Mouse (Mus musculus) kidney, postnatal 0 days (tissue): ENCODE data around the gene Klf8. TPM values are rescaled to one million over a fixed set of nuclear protein-coding genes. Genes with fewer than 3 reads are reported as not detected.
"Not testable (repeated sequence)": the region's sequence is repeated elsewhere in the genome, so short reads cannot be mapped to it uniquely, and the experiment has no call there.

Experiments used
- ATAC-seq: fragments of 200-750 bp; cut with Nextera tagmentation; replicated peaks from 2 replicates; pipeline ENCODE4 v1.8.0; 2017; ENCODE audit warnings: low read depth, moderate number of reproducible peaks, moderate TSS enrichment, moderate library complexity; ENCODE audit not compliant: low FRiP score
- DNase-seq: peaks from one replicate; pipeline ENCODE4 v3.0.0-alpha.2; 2016; ENCODE audit warnings: low spot score
- H3K27ac ChIP-seq: fragments of 300-500 bp; sonication (generic); 2 replicates; pipeline ENCODE4 v1.5.1; 2014; ENCODE audit warnings: mild to moderate bottlenecking
- H3K27me3 ChIP-seq: fragments of 300-500 bp; sonication (generic); 2 replicates; pipeline ENCODE4 v1.6.1; 2014; ENCODE audit warnings: low read length, mixed read lengths; ENCODE audit not compliant: insufficient read depth
- H3K36me3 ChIP-seq: fragments of 300-500 bp; sonication (generic); 2 replicates; pipeline ENCODE4 v1.6.1; 2014; ENCODE audit warnings: low read length, mixed read lengths; ENCODE audit not compliant: insufficient read depth
- H3K4me1 ChIP-seq: fragments of 300-500 bp; sonication (generic); replicated peaks from 2 replicates; pipeline ENCODE4 v1.6.1; 2014; ENCODE audit warnings: antibody characterized with exemption, low read length, mixed read lengths; ENCODE audit not compliant: insufficient read depth
- H3K4me2 ChIP-seq: fragments of 300-500 bp; sonication (generic); 2 replicates; pipeline ENCODE4 v1.6.1; 2014; ENCODE audit warnings: mild to moderate bottlenecking, low read length, moderate library complexity, mixed read lengths
- H3K4me3 ChIP-seq: fragments of 300-500 bp; sonication (generic); replicated peaks from 2 replicates; pipeline ENCODE4 v1.5.1; 2014; ENCODE audit warnings: low read depth, low read length
- H3K9ac ChIP-seq: fragments of 300-500 bp; sonication (generic); 2 replicates; pipeline ENCODE4 v1.6.1; 2014; ENCODE audit warnings: low read depth, low read length
- H3K9me3 ChIP-seq: fragments of 300-500 bp; sonication (generic); replicated peaks from 2 replicates; pipeline ENCODE4 v1.6.1; 2016; ENCODE audit warnings: low read length, inconsistent platforms, mixed read lengths
- CTCF ChIP-seq: IDR thresholded peaks from 2 replicates; pipeline ENCODE4 v1.5.1; 2016; ENCODE audit warnings: antibody characterized with exemption, low read depth, mild to moderate bottlenecking, moderate library complexity
- WGBS: fragments of 180-500 bp; shearing (Covaris S2); extraction: QIAGEN DNeasy Blood & Tissue Kit; methylation state at CpG from one replicate; pipeline ENCODE4 v1.1.7; 2014; 5-methylcytosine and 5-hydroxymethylcytosine counted together
- polyA plus RNA-seq: library from polyadenylated mRNA; unstranded; fragments of >200 nt; fragmentation: Nextera tagmentation; extraction: Ambion mirVana; gene quantifications from 2 replicates; pipeline ENCODE4 v1.2.1, GENCODE M21; 2015

Klf8 gene
- polyA plus RNA-seq, result 0.30 and 0.38 TPM in 2 replicates

DNA sequence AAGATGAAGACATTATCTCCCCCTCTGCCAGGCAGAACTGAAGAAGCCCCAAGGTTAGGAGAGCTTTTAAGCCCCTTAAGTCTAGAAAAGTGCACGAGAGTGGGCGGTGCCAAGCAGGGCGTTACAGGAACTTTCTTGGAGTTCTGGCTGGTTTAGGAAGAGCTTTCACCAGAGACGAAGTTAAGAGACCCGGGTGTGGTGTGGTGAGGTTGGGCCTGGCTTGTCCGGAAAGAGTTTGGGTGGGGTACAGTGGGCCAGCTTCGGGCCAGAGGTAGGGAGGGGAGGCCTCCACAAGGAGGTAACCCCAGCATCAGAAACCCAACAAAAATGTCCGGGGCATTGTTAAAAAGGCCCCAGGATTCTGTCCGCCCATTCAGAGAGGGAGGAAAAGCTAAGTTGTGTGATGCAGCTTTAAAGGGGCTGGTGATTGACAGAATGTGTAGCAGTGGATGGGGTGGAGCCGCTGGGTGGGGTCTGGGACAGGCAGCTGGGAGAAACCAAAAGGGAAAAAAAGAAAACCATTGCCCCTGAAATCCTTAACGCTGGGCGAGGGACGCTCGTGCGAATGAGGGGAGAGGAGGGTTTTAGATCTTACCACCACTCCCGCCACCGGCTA lies at the start of gene Klf8:
TSS of gene Klf8 (plus strand) at position 163 of the 616 bp plus-strand sequence.
- ATAC-seq (no peak; the same call in 1 of the 2 replicates), DNase-seq (peak; percentile 4)
- no peaks in the 10 kb centered on the region for H3K36me3 ChIP-seq
- no peak for TF ChIP-seq CTCF
- no peak within 1 kb of the TSS for H3K27ac ChIP-seq
- 28% methylated on average over 17 of the region's 17 CpGs for WGBS
- peak within 1 kb of the TSS; percentile 71 for H3K4me2 ChIP-seq
- no peaks in the 10 kb centered on the region for H3K27me3 ChIP-seq
- H3K4me3 ChIP-seq, result peak within 1 kb of the TSS; percentile 53
- H3K9me3 ChIP-seq, result no peaks in the 10 kb centered on the region
- H3K9ac ChIP-seq, result peak within 1 kb of the TSS; percentile 35; the same call in 1 of the 2 replicates
- H3K4me1 ChIP-seq, result no peaks in the 10 kb centered on the region

GRCm38 (mm10) chrX:153199185-153199584 lies 38.1 kb upstream of the Klf8 start:
- not testable (repeated sequence) for H3K9me3 ChIP-seq
- WGBS, result 78% methylated on average over 2 of the region's 2 CpGs

GRCm38 (mm10) chrX:153211101-153211500 lies 26.2 kb upstream of the Klf8 start:
- no peak for DNase-seq
- no peak for TF ChIP-seq CTCF
- Histone ChIP-seq H3K9ac (no peak overlapping the region), H3K27me3 (no peaks in the 10 kb centered on the region), H3K27ac (no peak overlapping the region), H3K9me3 (no peaks in the 10 kb centered on the region), H3K4me3 (no peak overlapping the region), H3K36me3 (no peaks in the 10 kb centered on the region), H3K4me1 (no peaks in the 10 kb centered on the region), H3K4me2 (no peak overlapping the region)
- WGBS, result 47% methylated on average over 1 of the region's 1 CpGs
- ATAC-seq, result no peak

More at GRCm38 (mm10) chrX:153199185-153199584, 38.1 kb upstream of the Klf8 start:
- H3K4me3 ChIP-seq, H3K27me3 ChIP-seq, H3K36me3 ChIP-seq, H3K4me1 ChIP-seq, ATAC-seq, H3K4me2 ChIP-seq, H3K9ac ChIP-seq, H3K27ac ChIP-seq: not testable (repeated sequence)
- peak; percentile 45 for TF ChIP-seq CTCF
- DNase-seq, result peak; percentile 0

GRCm38 (mm10) chrX:153231240-153231639 lies 6.0 kb upstream of the Klf8 start:
- Histone ChIP-seq H3K4me2 (no peak overlapping the region), H3K4me3 (no peak overlapping the region), H3K9ac (no peak overlapping the region), H3K36me3 (no peaks in the 10 kb centered on the region), H3K27me3 (no peaks in the 10 kb centered on the region), H3K27ac (no peak overlapping the region), H3K9me3 (no peaks in the 10 kb centered on the region), H3K4me1 (no peaks in the 10 kb centered on the region)
- DNase-seq (no peak), ATAC-seq (no peak)
- no peak for TF ChIP-seq CTCF
- 45% methylated on average over 2 of the region's 2 CpGs for WGBS

DNA sequence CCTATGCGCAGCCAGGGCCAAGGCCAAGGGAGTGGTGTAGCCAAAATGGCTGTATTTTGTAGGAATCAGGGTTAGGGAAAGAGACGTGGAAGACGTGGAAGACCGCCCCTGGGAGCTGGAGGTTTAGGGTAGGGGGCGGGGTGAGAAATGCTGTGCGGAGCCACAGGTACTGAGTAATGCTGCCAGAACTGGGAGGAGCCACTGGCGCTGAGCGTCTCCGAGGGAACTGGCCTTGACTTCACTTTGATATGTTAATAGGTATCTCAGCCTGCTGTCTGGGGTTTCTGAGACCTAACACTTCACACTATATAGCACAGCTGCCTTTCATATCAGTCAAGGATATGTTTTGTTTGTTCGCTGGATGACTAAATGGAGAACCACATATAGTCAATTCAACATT lies 4.0 kb upstream of the Klf8 start:
- Histone ChIP-seq H3K9ac (no peak overlapping the region), H3K4me3 (no peak overlapping the region), H3K36me3 (no peaks in the 10 kb centered on the region), H3K27me3 (no peaks in the 10 kb centered on the region), H3K27ac (no peak overlapping the region), H3K9me3 (no peaks in the 10 kb centered on the region), H3K4me1 (no peaks in the 10 kb centered on the region), H3K4me2 (no peak overlapping the region)
- no peak for DNase-seq
- TF ChIP-seq CTCF, result no peak
- no peak for ATAC-seq
- 20% methylated on average over 10 of the region's 10 CpGs for WGBS

DNA sequence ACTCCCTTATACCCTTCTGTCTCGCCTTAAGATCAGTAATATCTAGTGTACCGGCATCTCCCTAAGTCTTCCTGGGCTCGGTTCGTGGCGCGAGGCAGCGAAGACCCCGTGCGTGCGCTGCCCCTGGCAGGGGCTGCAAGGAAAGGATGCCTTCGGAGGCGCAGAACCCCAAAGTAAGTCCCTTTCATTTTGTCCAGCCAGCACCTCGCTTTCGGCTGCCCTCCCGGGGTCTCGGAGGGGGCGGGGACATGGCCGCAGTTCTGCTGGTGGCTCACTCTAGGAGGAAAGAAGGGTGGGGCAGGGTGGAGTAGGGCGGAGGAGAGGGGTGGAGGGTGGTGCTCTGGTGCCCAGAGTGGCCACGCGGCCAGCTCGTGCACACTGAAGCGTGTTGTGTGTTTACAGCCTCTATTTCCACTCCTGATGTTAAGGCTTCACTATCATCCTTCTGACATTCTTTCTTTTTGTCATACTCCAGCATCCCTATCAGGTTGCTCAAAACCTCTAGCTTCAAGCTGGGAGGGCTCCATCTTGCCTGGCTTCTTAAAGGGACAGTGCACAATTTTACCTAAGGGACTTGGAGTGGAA lies 746 bp downstream of the Klf8 start:
- peak overlapping the region; percentile 71 for H3K4me2 ChIP-seq
- no peaks in the 10 kb centered on the region for H3K4me1 ChIP-seq
- DNase-seq, result peak; percentile 22
- WGBS, result 34% methylated on average over 23 of the region's 23 CpGs
- TF ChIP-seq CTCF, result no peak
- peak overlapping the region; percentile 35; the same call in 1 of the 2 replicates for H3K9ac ChIP-seq
- H3K27me3 ChIP-seq, result no peaks in the 10 kb centered on the region
- H3K27ac ChIP-seq, result no peak overlapping the region
- H3K36me3 ChIP-seq, result no peaks in the 10 kb centered on the region
- H3K9me3 ChIP-seq, result no peaks in the 10 kb centered on the region
- H3K4me3 ChIP-seq, result peak overlapping the region; percentile 53
- peak; percentile 78; the same call in 1 of the 2 replicates for ATAC-seq
